Mouse (Mus musculus) kidney, adult 2 months (tissue): ENCODE results near the gene Olfr132.

Experiments used
- CTCF ChIP-seq: fragments of 200-500 bp; conservative IDR thresholded peaks from 2 replicates; pipeline ENCODE4 v1.5.1; 2011; ENCODE audit warnings: low read depth, mild to moderate bottlenecking, control low read depth, low read length, moderate library complexity, mixed read lengths; ENCODE audit not compliant: insufficient read depth, insufficient read length
- POLR2A ChIP-seq: fragments of 200-500 bp; IDR thresholded peaks from one replicate; pipeline ENCODE4 v1.6.1; 2011; ENCODE audit warnings: low read depth, low read length, control low read depth

DNA sequence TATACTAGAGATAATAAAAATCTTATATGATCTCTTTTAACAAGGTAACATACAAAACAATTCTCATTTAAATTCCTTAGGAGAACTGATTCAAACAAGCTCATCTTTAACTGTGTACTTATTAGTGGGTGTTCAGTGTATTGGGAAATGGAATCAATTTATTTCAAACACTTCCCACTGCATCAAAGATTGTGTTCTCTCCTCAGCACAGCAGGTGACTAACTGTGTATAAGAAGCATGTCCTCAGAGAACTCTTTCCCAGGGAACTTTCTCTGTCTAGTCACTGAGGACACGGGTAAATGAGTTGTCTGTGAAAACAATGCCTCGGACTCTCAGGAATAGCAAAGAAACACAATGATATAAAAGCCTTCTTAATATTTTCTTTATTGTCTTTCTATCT is 10.7 kb upstream of the Olfr132 start, which contains the start of gene Olfr133:
- TF ChIP-seq CTCF (no peak), POLR2A (no peak)
